Mouse (Mus musculus) midbrain, embryonic 11.5 days (tissue): ENCODE measurements around the gene Tcf15. TPM values are rescaled to one million over a fixed set of nuclear protein-coding genes. Genes with fewer than 3 reads are reported as not detected.

Experiments
- ATAC-seq: fragments of 200-750 bp; cut with Nextera tagmentation; 2 replicates; pipeline ENCODE4 v1.8.0; 2017; ENCODE audit warnings: moderate TSS enrichment, moderate library complexity; ENCODE audit not compliant: low FRiP score
- DNase-seq: peaks from one replicate; pipeline ENCODE4 v3.0.0; 2015; ENCODE audit warnings: low spot score; ENCODE audit errors: missing footprints
- H3K27ac ChIP-seq: fragments of 300-500 bp; sonication (generic); 2 replicates; pipeline ENCODE4 v1.5.1; 2014; ENCODE audit warnings: low read depth, low read length
- H3K27me3 ChIP-seq: fragments of 300-500 bp; sonication (generic); 2 replicates; pipeline ENCODE4 v1.6.1; 2014; ENCODE audit warnings: mild to moderate bottlenecking, low read length, moderate library complexity, mixed read lengths; ENCODE audit not compliant: control insufficient read depth, insufficient read depth
- H3K36me3 ChIP-seq: fragments of 300-500 bp; sonication (generic); 2 replicates; pipeline ENCODE4 v1.6.1; 2014; ENCODE audit warnings: mild to moderate bottlenecking, low read length, moderate library complexity, mixed read lengths; ENCODE audit not compliant: control insufficient read depth, insufficient read depth
- H3K4me1 ChIP-seq: fragments of 300-500 bp; sonication (generic); 2 replicates; pipeline ENCODE4 v1.6.1; 2014; ENCODE audit warnings: low read length; ENCODE audit not compliant: control insufficient read depth, insufficient read depth
- H3K4me2 ChIP-seq: fragments of 300-500 bp; sonication (generic); 2 replicates; pipeline ENCODE4 v1.6.1; 2014; ENCODE audit warnings: mild to moderate bottlenecking, moderate library complexity
- H3K4me3 ChIP-seq: fragments of 300-500 bp; sonication (generic); 2 replicates; pipeline ENCODE4 v1.5.1; 2014; ENCODE audit warnings: low read depth, low read length
- H3K9ac ChIP-seq: fragments of 300-500 bp; sonication (generic); 2 replicates; pipeline ENCODE4 v1.6.1; 2014; ENCODE audit warnings: low read length
- H3K9me3 ChIP-seq: fragments of 300-500 bp; sonication (generic); 2 replicates; pipeline ENCODE4 v1.6.1; 2016; ENCODE audit warnings: low read length; ENCODE audit not compliant: control insufficient read depth
- WGBS: fragments of 180-500 bp; shearing (Covaris S2); extraction: QIAGEN DNeasy Blood & Tissue Kit; methylation state at CpG from one replicate; pipeline ENCODE4 v1.1.7; 2014; 5-methylcytosine and 5-hydroxymethylcytosine counted together
- polyA plus RNA-seq: library from polyadenylated mRNA; unstranded; fragments of >200 nt; fragmentation: Nextera tagmentation; extraction: Ambion mirVana; gene quantifications from 2 replicates; pipeline ENCODE4 v1.2.1, GENCODE M21; 2014

The Tcf15 gene
- polyA plus RNA-seq, 1 experiment from 2014 or later, result 3.2 TPM

- Histone ChIP-seq H3K4me1 (peaks cover 14% of the 10 kb centered on the region), H3K36me3 (no peaks in the 10 kb centered on the region), H3K9me3 (no peaks in the 10 kb centered on the region), H3K27me3 (no peaks in the 10 kb centered on the region), H3K27ac (no peak overlapping the region), H3K9ac (peak overlapping the region; percentile 46), H3K4me3 (peak overlapping the region; percentile 17), H3K4me2 (peak overlapping the region; percentile 48)
- 12% methylated on average over 34 of the region's 36 CpGs for WGBS
- ATAC-seq (peak; percentile 80), DNase-seq (peak; percentile 92)
Observed at GRCm38 (mm10) chr2:152114057-152114975, 29.0 kb upstream of the Tcf15 start.

GRCm38 (mm10) chr2:152117694-152118093 is 25.7 kb upstream of the Tcf15 start:
- H3K4me2 ChIP-seq, result no peak overlapping the region
- H3K36me3 ChIP-seq, result no peaks in the 10 kb centered on the region
- H3K9ac ChIP-seq, result no peak overlapping the region
- H3K27me3 ChIP-seq, result no peaks in the 10 kb centered on the region
- 92% methylated on average over 7 of the region's 7 CpGs for WGBS
- no peak overlapping the region for H3K4me3 ChIP-seq
- no peak for ATAC-seq
- peaks cover 14% of the 10 kb centered on the region for H3K4me1 ChIP-seq
- H3K9me3 ChIP-seq, result no peaks in the 10 kb centered on the region
- H3K27ac ChIP-seq, result no peak overlapping the region
- DNase-seq, result no peak

GRCm38 (mm10) chr2:152119228-152119865 is 24.0 kb upstream of the Tcf15 start:
- DNase-seq, result no peak

GRCm38 (mm10) chr2:152122896-152123295 is 20.5 kb upstream of the Tcf15 start:
- ATAC-seq, result no peak
- H3K4me3 ChIP-seq, result no peak overlapping the region
- no peak for DNase-seq
- no peaks in the 10 kb centered on the region for H3K36me3 ChIP-seq
- H3K27ac ChIP-seq, result no peak overlapping the region
- no peaks in the 10 kb centered on the region for H3K27me3 ChIP-seq
- no peaks in the 10 kb centered on the region for H3K9me3 ChIP-seq
- no peaks in the 10 kb centered on the region for H3K4me1 ChIP-seq
- no peak overlapping the region for H3K9ac ChIP-seq
- WGBS, result 76% methylated on average over 9 of the region's 9 CpGs
- H3K4me2 ChIP-seq, result no peak overlapping the region

More at GRCm38 (mm10) chr2:152119228-152119865, 24.0 kb upstream of the Tcf15 start:
- 61% methylated on average over 6 of the region's 6 CpGs for WGBS
- Histone ChIP-seq H3K27me3 (no peaks in the 10 kb centered on the region), H3K27ac (no peak overlapping the region), H3K4me3 (no peak overlapping the region), H3K9ac (no peak overlapping the region), H3K36me3 (no peaks in the 10 kb centered on the region), H3K9me3 (no peaks in the 10 kb centered on the region), H3K4me2 (no peak overlapping the region), H3K4me1 (peaks cover 11% of the 10 kb centered on the region)
- ATAC-seq, result no peak

GRCm38 (mm10) chr2:152128597-152128996 is 14.8 kb upstream of the Tcf15 start:
- Histone ChIP-seq H3K36me3 (no peaks in the 10 kb centered on the region), H3K27me3 (no peaks in the 10 kb centered on the region), H3K9me3 (no peaks in the 10 kb centered on the region), H3K27ac (no peak overlapping the region), H3K4me1 (no peaks in the 10 kb centered on the region), H3K4me3 (no peak overlapping the region), H3K4me2 (no peak overlapping the region), H3K9ac (no peak overlapping the region)
- DNase-seq (no peak), ATAC-seq (no peak)
- WGBS, result 78% methylated on average over 2 of the region's 2 CpGs

- Histone ChIP-seq H3K9ac (no peak overlapping the region), H3K9me3 (no peaks in the 10 kb centered on the region), H3K4me2 (no peak overlapping the region), H3K27ac (no peak overlapping the region), H3K4me1 (no peaks in the 10 kb centered on the region), H3K36me3 (no peaks in the 10 kb centered on the region), H3K27me3 (no peaks in the 10 kb centered on the region), H3K4me3 (no peak overlapping the region)
- WGBS, result 73% methylated on average over 3 of the region's 3 CpGs
- ATAC-seq (no peak), DNase-seq (no peak)
Observed at GRCm38 (mm10) chr2:152129778-152130177, 13.6 kb upstream of the Tcf15 start.

- ATAC-seq, result no peak
- 75% methylated on average over 9 of the region's 9 CpGs for WGBS
Observed at GRCm38 (mm10) chr2:152132016-152132415, 11.3 kb upstream of the Tcf15 start.

GRCm38 (mm10) chr2:152132691-152133090 is 10.7 kb upstream of the Tcf15 start:
- Histone ChIP-seq H3K9ac (no peak overlapping the region), H3K36me3 (no peaks in the 10 kb centered on the region), H3K9me3 (no peaks in the 10 kb centered on the region), H3K27ac (no peak overlapping the region), H3K4me3 (no peak overlapping the region), H3K4me1 (no peaks in the 10 kb centered on the region), H3K27me3 (no peaks in the 10 kb centered on the region), H3K4me2 (no peak overlapping the region)
- 78% methylated on average over 8 of the region's 8 CpGs for WGBS
- ATAC-seq (no peak), DNase-seq (no peak)

More at GRCm38 (mm10) chr2:152132016-152132415, 11.3 kb upstream of the Tcf15 start:
- Histone ChIP-seq H3K9ac (no peak overlapping the region), H3K27ac (no peak overlapping the region), H3K4me2 (no peak overlapping the region), H3K9me3 (no peaks in the 10 kb centered on the region), H3K36me3 (no peaks in the 10 kb centered on the region), H3K27me3 (no peaks in the 10 kb centered on the region), H3K4me1 (no peaks in the 10 kb centered on the region), H3K4me3 (no peak overlapping the region)
- no peak for DNase-seq
